Mouse (Mus musculus) embryonic facial prominence, embryonic 11.5 days (tissue): Measurements from ENCODE around the gene Fbxl16. TPM values are rescaled to one million over a fixed set of nuclear protein-coding genes. Genes with fewer than 3 reads are reported as not detected.

Source experiments
- ATAC-seq: fragments of 200-750 bp; cut with Nextera tagmentation; replicated peaks from 2 replicates; pipeline ENCODE4 v1.8.0; 2017; ENCODE audit warnings: low read depth; ENCODE audit not compliant: insufficient number of reproducible peaks, low FRiP score, low TSS enrichment
- DNase-seq: peaks from one replicate; pipeline ENCODE4 v3.0.0-alpha.2; 2015; ENCODE audit warnings: low spot score
- H3K27ac ChIP-seq: fragments of 300-500 bp; sonication (generic); replicated peaks from 2 replicates; pipeline ENCODE4 v1.5.1; 2014; ENCODE audit warnings: mild to moderate bottlenecking, low read depth, low read length, control low read depth
- H3K27me3 ChIP-seq: fragments of 300-500 bp; sonication (generic); 2 replicates; pipeline ENCODE4 v1.6.1; 2014; ENCODE audit warnings: mild to moderate bottlenecking, low read length, moderate library complexity, mixed read lengths; ENCODE audit not compliant: control insufficient read depth, insufficient read depth
- H3K36me3 ChIP-seq: fragments of 300-500 bp; sonication (generic); replicated peaks from 2 replicates; pipeline ENCODE4 v1.6.1; 2014; ENCODE audit warnings: low read depth, mild to moderate bottlenecking, low read length, moderate library complexity, mixed read lengths; ENCODE audit not compliant: control insufficient read depth, insufficient read depth
- H3K4me1 ChIP-seq: fragments of 300-500 bp; sonication (generic); 2 replicates; pipeline ENCODE4 v1.6.1; 2014; ENCODE audit warnings: low read length, mixed read lengths; ENCODE audit not compliant: control insufficient read depth, insufficient read depth
- H3K4me2 ChIP-seq: fragments of 300-500 bp; sonication (generic); 2 replicates; pipeline ENCODE4 v1.6.1; 2014; ENCODE audit warnings: low read depth, mild to moderate bottlenecking, control low read depth, low read length, moderate library complexity
- H3K4me3 ChIP-seq: fragments of 300-500 bp; sonication (generic); 2 replicates; pipeline ENCODE4 v1.5.1; 2014; ENCODE audit warnings: low read depth, low read length, control low read depth
- H3K9ac ChIP-seq: fragments of 300-500 bp; sonication (generic); replicated peaks from 2 replicates; pipeline ENCODE4 v1.6.1; 2014; ENCODE audit warnings: mild to moderate bottlenecking, control low read depth, low read length
- H3K9me3 ChIP-seq: fragments of 300-500 bp; sonication (generic); replicated peaks from 2 replicates; pipeline ENCODE4 v1.6.1; 2016; ENCODE audit warnings: mild to moderate bottlenecking, low read length, inconsistent platforms, mixed read lengths; ENCODE audit not compliant: control insufficient read depth
- WGBS: fragments of 180-500 bp; shearing (Covaris S2); extraction: QIAGEN DNeasy Blood & Tissue Kit; methylation state at CpG from one replicate; pipeline ENCODE4 v1.1.7; 2014; 5-methylcytosine and 5-hydroxymethylcytosine counted together
- polyA plus RNA-seq: library from polyadenylated mRNA; unstranded; fragments of >200 nt; fragmentation: Nextera tagmentation; extraction: Ambion mirVana; gene quantifications from 2 replicates; pipeline ENCODE4 v1.2.1, GENCODE M21; 2014

Gene Fbxl16
- polyA plus RNA-seq, 1 experiment from 2014 or later = 3.9 TPM

GRCm38 (mm10) chr17:25841117-25841880, 32.4 kb downstream of the Fbxl16 start, which contains the start of gene Gm20683:
Gene Gm20683, minus strand, starts transcription at chr17:25841763.
- Histone ChIP-seq H3K27ac (no peak within 1 kb of the TSS), H3K36me3 (peaks cover 14% of the 10 kb centered on the region), H3K4me2 (no peak within 1 kb of the TSS), H3K4me1 (peaks cover 10% of the 10 kb centered on the region), H3K9ac (no peak within 1 kb of the TSS), H3K9me3 (no peaks in the 10 kb centered on the region), H3K27me3 (no peaks in the 10 kb centered on the region), H3K4me3 (no peak within 1 kb of the TSS)
- no peak for DNase-seq
- no peak for ATAC-seq
- 93% methylated on average over 22 of the region's 22 CpGs for WGBS

GRCm38 (mm10) chr17:25842509-25842908, 33.6 kb downstream of the Fbxl16 start:
- DNase-seq (no peak), ATAC-seq (no peak)
- peaks cover 14% of the 10 kb centered on the region for H3K36me3 ChIP-seq
- no peak overlapping the region for H3K27ac ChIP-seq
- H3K4me3 ChIP-seq = no peak overlapping the region
- no peaks in the 10 kb centered on the region for H3K9me3 ChIP-seq
- H3K4me1 ChIP-seq = peaks cover 3% of the 10 kb centered on the region
- 84% methylated on average over 3 of the region's 3 CpGs for WGBS
- no peaks in the 10 kb centered on the region for H3K27me3 ChIP-seq
- H3K4me2 ChIP-seq = no peak overlapping the region
- no peak overlapping the region for H3K9ac ChIP-seq

GRCm38 (mm10) chr17:25843122-25843521, 34.2 kb downstream of the Fbxl16 start:
- H3K27ac ChIP-seq = no peak overlapping the region
- H3K36me3 ChIP-seq = peaks cover 14% of the 10 kb centered on the region
- H3K27me3 ChIP-seq = no peaks in the 10 kb centered on the region
- peaks cover 3% of the 10 kb centered on the region for H3K4me1 ChIP-seq
- ATAC-seq = no peak
- H3K4me3 ChIP-seq = no peak overlapping the region
- peak overlapping the region; percentile 20; the same call in 1 of the 2 replicates for H3K9ac ChIP-seq
- no peak for DNase-seq
- no peaks in the 10 kb centered on the region for H3K9me3 ChIP-seq
- no peak overlapping the region; the same call in 1 of the 2 replicates for H3K4me2 ChIP-seq
- 93% methylated on average over 4 of the region's 4 CpGs for WGBS

GRCm38 (mm10) chr17:25843636-25844395, 34.9 kb downstream of the Fbxl16 start:
- Histone ChIP-seq H3K4me2 (peak overlapping the region; percentile 89), H3K27me3 (no peaks in the 10 kb centered on the region), H3K4me1 (peaks cover 3% of the 10 kb centered on the region), H3K36me3 (peaks cover 16% of the 10 kb centered on the region), H3K9ac (peak overlapping the region; percentile 82), H3K9me3 (no peaks in the 10 kb centered on the region), H3K4me3 (peak overlapping the region; percentile 84), H3K27ac (peak overlapping the region; percentile 47; the same call in 1 of the 2 replicates)
- DNase-seq (no peak), ATAC-seq (peak; percentile 2; the same call in 1 of the 2 replicates)
- WGBS = 3% methylated on average over 36 of the region's 38 CpGs

GRCm38 (mm10) chr17:25844396-25844901, 35.6 kb downstream of the Fbxl16 start, which contains the start of gene Rhot2:
Gene Rhot2, minus strand, starts transcription at chr17:25844851.
- peak within 1 kb of the TSS; percentile 82 for H3K9ac ChIP-seq
- H3K9me3 ChIP-seq = no peaks in the 10 kb centered on the region
- H3K4me3 ChIP-seq = peak within 1 kb of the TSS; percentile 84
- H3K4me2 ChIP-seq = peak within 1 kb of the TSS; percentile 89
- no peaks in the 10 kb centered on the region for H3K27me3 ChIP-seq
- peak within 1 kb of the TSS; percentile 47; the same call in 1 of the 2 replicates for H3K27ac ChIP-seq
- DNase-seq = peak; percentile 97
- H3K4me1 ChIP-seq = peaks cover 3% of the 10 kb centered on the region
- peaks cover 14% of the 10 kb centered on the region for H3K36me3 ChIP-seq
- WGBS = under 1% methylated on average over 20 of the region's 21 CpGs
- peak; percentile 93 for ATAC-seq

- Histone ChIP-seq H3K36me3 (no peaks in the 10 kb centered on the region), H3K27ac (no peak overlapping the region), H3K4me1 (peaks cover 9% of the 10 kb centered on the region), H3K4me2 (peak overlapping the region; percentile 81; the same call in 1 of the 2 replicates), H3K27me3 (no peaks in the 10 kb centered on the region), H3K9me3 (no peaks in the 10 kb centered on the region), H3K4me3 (peak overlapping the region; percentile 54; the same call in 1 of the 2 replicates), H3K9ac (peak overlapping the region; percentile 75)
- 94% methylated on average over 6 of the region's 6 CpGs for WGBS
- DNase-seq = no peak
- ATAC-seq = no peak
Measured at GRCm38 (mm10) chr17:25860229-25860628, 51.3 kb downstream of the Fbxl16 start.

GRCm38 (mm10) chr17:25860832-25861703, 52.2 kb downstream of the Fbxl16 start, which contains the start of gene Wdr90:
Gene Wdr90, minus strand, starts transcription at chr17:25861501.
- no peaks in the 10 kb centered on the region for H3K9me3 ChIP-seq
- WGBS = 4% methylated on average over 65 of the region's 65 CpGs

More at GRCm38 (mm10) chr17:25860832-25861703, 52.2 kb downstream of the Fbxl16 start, which contains the start of gene Wdr90:
- Histone ChIP-seq H3K27me3 (no peaks in the 10 kb centered on the region), H3K36me3 (no peaks in the 10 kb centered on the region), H3K27ac (peak within 1 kb of the TSS; percentile 76), H3K9ac (peak within 1 kb of the TSS; percentile 75), H3K4me2 (peak within 1 kb of the TSS; percentile 81), H3K4me3 (peak within 1 kb of the TSS; percentile 54), H3K4me1 (peaks cover 9% of the 10 kb centered on the region)
- DNase-seq (peak; percentile 96), ATAC-seq (peak; percentile 90)
